ENCODE assay signal across 28 mouse cellular contexts in genomic region chr8:70462516-70462813, GRCm38 (mm10). TPM values are rescaled to one million over a fixed set of nuclear protein-coding genes. Genes with fewer than 3 reads are reported as not detected.
DNase-seq lines count a peak whose midpoint lies in the region; ATAC-seq and TF ChIP-seq lines count a peak whose summit lies in the region.
"Had no signal": no experiment of that assay in that cellular context is flagged by ENCODE, and none has a peak within 500 bp of the region (broad histone marks: within the 10 kb centered on the region; RNA-seq: fewer than 3 reads in every experiment).

No protein-coding gene starts in this region.

- no peak for ATAC-seq in liver, embryonic 12.5 days
- ATAC-seq: forebrain, postnatal 0 days had no signal

- no peaks in the 10 kb centered on the region for H3K27me3 ChIP-seq in limb, embryonic 10.5 days (ENCODE audit: low read depth, poor library complexity, severe bottlenecking)
- no peaks in the 10 kb centered on the region; the same call in 1 of the 2 replicates for H3K27me3 ChIP-seq in liver, embryonic 12.5 days (replicated peaks)
- H3K27me3 ChIP-seq: heart, embryonic 15.5 days; hindbrain, embryonic 15.5 days; midbrain, embryonic 12.5 days; Patski had no signal

- H3K4me3 ChIP-seq in layer of hippocampus, adult 2 months, result no peak overlapping the region
- no peak overlapping the region for H3K4me3 ChIP-seq in limb, embryonic 10.5 days
- no peak overlapping the region for H3K4me3 ChIP-seq in liver, embryonic 12.5 days
- H3K4me3 ChIP-seq: embryonic facial prominence, embryonic 10.5 days; forebrain, embryonic 10.5 days; heart, embryonic 15.5 days; hindbrain, embryonic 15.5 days; midbrain, embryonic 12.5 days had no signal

- no peak overlapping the region for H3K9ac ChIP-seq in liver, embryonic 12.5 days
- H3K9ac ChIP-seq: forebrain, postnatal 0 days; heart, embryonic 15.5 days; hindbrain, embryonic 15.5 days; midbrain, embryonic 12.5 days had no signal

- peak overlapping the region; percentile 93 for H3K27ac ChIP-seq in layer of hippocampus, adult 2 months
- peak overlapping the region; percentile 39; the same call in 1 of the 2 replicates for H3K27ac ChIP-seq in limb, embryonic 10.5 days
- no peak overlapping the region for H3K27ac ChIP-seq in liver, embryonic 12.5 days
- H3K27ac ChIP-seq: embryonic facial prominence, embryonic 10.5 days; forebrain, embryonic 10.5 days; heart, embryonic 15.5 days; hindbrain, embryonic 15.5 days; midbrain, embryonic 12.5 days had no signal

- H3K9me3 ChIP-seq in limb, embryonic 10.5 days (replicated peaks), result no peaks in the 10 kb centered on the region
- H3K9me3 ChIP-seq in liver, embryonic 12.5 days (replicated peaks), result no peaks in the 10 kb centered on the region
- H3K9me3 ChIP-seq: embryonic facial prominence, embryonic 10.5 days; forebrain, embryonic 10.5 days; heart, embryonic 15.5 days; hindbrain, embryonic 15.5 days had no signal

- H3K36me3 ChIP-seq in limb, embryonic 10.5 days, result peaks cover 34% of the 10 kb centered on the region
- H3K36me3 ChIP-seq in liver, embryonic 12.5 days, result peaks cover 25% of the 10 kb centered on the region
- H3K36me3 ChIP-seq: heart, embryonic 15.5 days; hindbrain, embryonic 15.5 days; midbrain, embryonic 12.5 days had no signal

- no peak overlapping the region for H3K4me2 ChIP-seq in liver, embryonic 12.5 days
- H3K4me2 ChIP-seq: heart, embryonic 15.5 days; hindbrain, embryonic 15.5 days; midbrain, embryonic 12.5 days had no signal

- peak; percentile 54 for DNase-seq in gastrocnemius, adult 18-20 months (ENCODE audit: low spot score)
- DNase-seq in gastrocnemius, postnatal 10 days, result no peak
- no peak for DNase-seq in layer of hippocampus, adult 2 months (ENCODE audit: low spot score in 2 of 2)
- no peak for DNase-seq in layer of hippocampus, postnatal 10 days (ENCODE audit: low spot score in 2 of 2)
- DNase-seq in A20 (ENCODE audit: low read depth, low spot score) (peak; percentile 29), MN1 (ENCODE audit: low spot score) (no peak)
- no peak for DNase-seq in limb, embryonic 10.5 days (ENCODE audit: low spot score)
- DNase-seq: cerebellum, adult 11 months; cerebellum, adult 9-11 months; forebrain, postnatal 0 days; kidney, adult 8-10 months; kidney, postnatal 10 days; liver; thymus, adult 18-20 months; thymus, postnatal 36 days had no signal

- H3K4me1 ChIP-seq in limb, embryonic 10.5 days, result peaks cover 47% of the 10 kb centered on the region
- peaks cover 27% of the 10 kb centered on the region for H3K4me1 ChIP-seq in liver, embryonic 12.5 days

- TF ChIP-seq CTCF in layer of hippocampus, adult 2 months (conservative IDR thresholded peaks at IDR 0.05), result no peak

- WGBS in limb, embryonic 10.5 days, result 83% methylated on average over 8 of the region's 8 CpGs
- WGBS in liver, embryonic 12.5 days (ENCODE audit: insufficient replicate concordance), result 86% methylated on average over 8 of the region's 8 CpGs

RNA-seq across cellular contexts. Expression of gene Klhl26, which starts 14.3 kb away (rescaled TPM):
- total RNA-seq in gastrocnemius, adult 18-20 months (2021), result 1 to 10 TPM; 7.7 to 8.3 TPM
- 1 to 10 TPM; 6.3 to 7.4 TPM for total RNA-seq in gastrocnemius, postnatal 10 days (2021)
- 10 to 100 TPM; 56.8 to 60.2 TPM for total RNA-seq in layer of hippocampus, adult 2 months (2021)
- 10 to 100 TPM; 35.6 to 38.4 TPM for total RNA-seq in layer of hippocampus, postnatal 10 days (2021)
- polyA plus RNA-seq in limb, embryonic 10.5 days (2016; fragmentation: Nextera tagmentation; extraction: Ambion mirVana), result 24.1 and 29.0 TPM in 2 replicates
- 9.4 and 9.5 TPM in 2 replicates for polyA plus RNA-seq in liver, embryonic 12.5 days (2016; fragmentation: Nextera tagmentation; extraction: Ambion mirVana)

RNA-seq across cellular contexts. Expression of gene Crtc1, which starts 23.1 kb away (rescaled TPM):
- total RNA-seq in gastrocnemius, adult 18-20 months (2021), result 1 to 10 TPM; 7.7 to 8.4 TPM
- 10 to 100 TPM in 1 of 2 experiments, 1 to 10 TPM in 1; 8.9 to 12.0 TPM for total RNA-seq in gastrocnemius, postnatal 10 days (2021)
- total RNA-seq in layer of hippocampus, adult 2 months (2021), result 100 to 1,000 TPM; 191 to 208 TPM
- 100 to 1,000 TPM; 103 to 114 TPM for total RNA-seq in layer of hippocampus, postnatal 10 days (2021)
- polyA plus RNA-seq in limb, embryonic 10.5 days (2016; fragmentation: Nextera tagmentation; extraction: Ambion mirVana), result 20.1 and 23.2 TPM in 2 replicates
- 6.6 and 6.9 TPM in 2 replicates for polyA plus RNA-seq in liver, embryonic 12.5 days (2016; fragmentation: Nextera tagmentation; extraction: Ambion mirVana)

RNA-seq across cellular contexts. Expression of gene Tmem59l, which starts 24.7 kb away (rescaled TPM):
- total RNA-seq in gastrocnemius, adult 18-20 months (2021), result not detected
- total RNA-seq in gastrocnemius, postnatal 10 days (2021), result under 1 TPM; 0.18 to 0.26 TPM
- 100 to 1,000 TPM; 321 to 339 TPM for total RNA-seq in layer of hippocampus, adult 2 months (2021)
- total RNA-seq in layer of hippocampus, postnatal 10 days (2021), result 100 to 1,000 TPM; 174 to 175 TPM
- polyA plus RNA-seq in limb, embryonic 10.5 days (2016; fragmentation: Nextera tagmentation; extraction: Ambion mirVana), result 22.4 and 23.7 TPM in 2 replicates
- polyA plus RNA-seq in liver, embryonic 12.5 days (2016; fragmentation: Nextera tagmentation; extraction: Ambion mirVana), result 0.18 and 0.37 TPM in 2 replicates
- total RNA-seq: common myeloid progenitor, adult 5-6 weeks; gastrocnemius, adult 8-10 months; heart, adult 18-20 months had no signal
- polyA plus RNA-seq: liver, embryonic 16.5 days; spleen, adult 2 months had no signal

RNA-seq across cellular contexts. Expression of gene Crlf1, which starts 30.5 kb away (rescaled TPM):
- total RNA-seq in gastrocnemius, adult 18-20 months (2021), result 1 to 10 TPM; 2.8 to 2.9 TPM
- 1 to 10 TPM; 2.8 to 3.4 TPM for total RNA-seq in gastrocnemius, postnatal 10 days (2021)
- 10 to 100 TPM; 44.5 to 47.1 TPM for total RNA-seq in layer of hippocampus, adult 2 months (2021)
- total RNA-seq in layer of hippocampus, postnatal 10 days (2021), result 10 to 100 TPM; 21.3 to 22.0 TPM
- polyA plus RNA-seq in limb, embryonic 10.5 days (2016; fragmentation: Nextera tagmentation; extraction: Ambion mirVana), result 79.8 and 126 TPM in 2 replicates
- polyA plus RNA-seq in liver, embryonic 12.5 days (2016; fragmentation: Nextera tagmentation; extraction: Ambion mirVana), result 3.9 and 4.0 TPM in 2 replicates
- total RNA-seq: common myeloid progenitor, adult 5-6 weeks; hematopoietic stem cell, adult 5-6 weeks had no signal

RNA-seq across cellular contexts. Expression of gene Rex1bd, which starts 44.1 kb away (rescaled TPM):
- total RNA-seq in gastrocnemius, adult 18-20 months (2021), result 100 to 1,000 TPM; 170 TPM
- 100 to 1,000 TPM; 120 to 129 TPM for total RNA-seq in gastrocnemius, postnatal 10 days (2021)
- total RNA-seq in layer of hippocampus, adult 2 months (2021), result 10 to 100 TPM; 93.9 to 98.1 TPM
- 100 to 1,000 TPM in 1 of 2 experiments, 10 to 100 TPM in 1; 97.8 to 106 TPM for total RNA-seq in layer of hippocampus, postnatal 10 days (2021)
- 126 and 143 TPM in 2 replicates for polyA plus RNA-seq in limb, embryonic 10.5 days (2016; fragmentation: Nextera tagmentation; extraction: Ambion mirVana)
- 85.6 and 86.6 TPM in 2 replicates for polyA plus RNA-seq in liver, embryonic 12.5 days (2016; fragmentation: Nextera tagmentation; extraction: Ambion mirVana)

Comparison
In these comparisons a context has a peak if more than half of its experiments do, and no peak if none do; other contexts are left out.
1. DNase-seq: peak in gastrocnemius, adult 18-20 months (single experiment) and A20 (single experiment); none in gastrocnemius, postnatal 10 days (single experiment), layer of hippocampus, adult 2 months (0 of 2), layer of hippocampus, postnatal 10 days (0 of 2), limb, embryonic 10.5 days (single experiment) and MN1 (single experiment).
2. RNA of gene Crtc1, which starts 23.1 kb away (total RNA-seq): 191 to 208 TPM in layer of hippocampus, adult 2 months and 103 to 114 TPM in layer of hippocampus, postnatal 10 days; 8.9 to 12.0 TPM in gastrocnemius, postnatal 10 days and 7.7 to 8.4 TPM in gastrocnemius, adult 18-20 months; every median in the first group is over 4 times any median in the second.
3. RNA of gene Tmem59l, which starts 24.7 kb away (total RNA-seq): 321 to 339 TPM in layer of hippocampus, adult 2 months and 174 to 175 TPM in layer of hippocampus, postnatal 10 days; 0.18 to 0.26 TPM in gastrocnemius, postnatal 10 days and not detected in gastrocnemius, adult 18-20 months; every median in the first group is over 100 times any median in the second.